Mouse (Mus musculus) retina, embryonic 14.5 days (tissue): Measurements from ENCODE around the gene 4930404H24Rik.

ENCODE experiments used
- DNase-seq: peaks from one replicate; pipeline ENCODE4 v3.0.0-alpha.2; 2015; ENCODE audit warnings: low spot score

4930404H24Rik gene

GRCm38 (mm10) chr2:153533981-153534380 lies 41.4 kb downstream of the 4930404H24Rik start:
- DNase-seq: no peak

DNA sequence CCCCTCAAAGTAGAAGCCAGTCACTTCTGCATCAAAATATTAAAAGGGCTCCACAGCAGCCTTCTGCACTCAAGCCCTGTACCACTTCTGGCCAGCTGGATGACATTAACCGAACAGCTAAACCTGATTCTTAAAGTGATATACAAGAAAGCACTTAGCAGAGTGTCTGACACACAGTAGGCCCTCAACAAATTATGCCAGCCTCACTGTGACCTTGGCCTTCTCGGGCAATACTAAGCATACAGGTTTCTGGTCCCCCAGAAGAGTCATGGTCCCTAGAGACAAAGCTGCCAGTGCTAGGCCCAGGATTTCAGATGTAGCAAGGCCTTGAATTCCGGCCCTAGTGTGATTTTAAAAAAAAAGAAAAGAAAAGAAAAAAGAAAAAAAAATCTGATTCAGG lies 46.3 kb downstream of the 4930404H24Rik start:
- no peak for DNase-seq

- no peak for DNase-seq
Observed at GRCm38 (mm10) chr2:153542936-153543668, 50.5 kb downstream of the 4930404H24Rik start.
